Mouse (Mus musculus): ENCODE results near the gene Ccdc158.
A peak's percentile ranks its signal among the peaks of the same experiment; 100 is the strongest.

Ccdc158 gene

DNA sequence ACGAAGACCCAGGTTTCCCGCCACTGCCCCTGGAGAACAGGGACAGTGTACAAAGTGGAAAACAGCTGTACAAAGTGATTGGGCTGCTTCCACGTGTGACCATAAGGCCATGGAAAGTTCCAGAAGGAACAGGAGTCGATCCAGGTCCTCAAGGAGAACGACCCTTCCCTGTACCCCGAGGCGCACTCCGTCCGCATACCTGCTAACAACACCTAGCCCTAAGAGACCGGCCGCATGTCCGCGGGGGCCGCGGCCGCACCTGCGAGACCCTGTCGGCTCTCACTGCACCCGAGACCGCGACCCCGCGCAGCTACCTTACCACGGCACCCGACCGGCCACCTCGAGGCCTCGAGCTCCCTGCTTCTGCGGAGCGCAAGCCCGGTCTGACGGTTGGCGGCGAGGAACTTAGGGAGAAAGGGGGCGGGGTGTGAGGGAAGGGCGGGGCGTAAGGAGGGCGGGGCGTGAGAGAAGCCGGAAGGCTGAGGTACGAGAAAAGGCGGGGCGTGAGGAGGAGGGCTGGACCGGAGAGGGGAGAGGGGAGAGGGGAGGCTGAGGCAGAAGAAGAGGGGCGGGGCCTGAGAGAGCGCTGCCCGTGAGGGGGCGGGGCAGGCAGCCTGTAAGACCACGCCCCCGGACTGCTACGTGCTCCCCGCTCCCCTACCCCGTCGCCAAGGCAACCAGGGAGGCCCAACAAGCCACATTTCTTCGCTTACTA lies at the start of gene Ccdc158:
TSS of gene Ccdc158 (minus strand) at position 413 of the 715 bp plus-strand sequence.
- peak; percentile 78 for DNase-seq (ENCODE audit: low read depth, low spot score)
- no peaks in the 10 kb centered on the region for H3K36me3 ChIP-seq (ENCODE audit: control insufficient read depth, insufficient read depth, low read length, poor library complexity, severe bottlenecking)
- no peaks in the 10 kb centered on the region for H3K27me3 ChIP-seq (ENCODE audit: control insufficient read depth, insufficient read depth, low read length, poor library complexity, severe bottlenecking)

DNA sequence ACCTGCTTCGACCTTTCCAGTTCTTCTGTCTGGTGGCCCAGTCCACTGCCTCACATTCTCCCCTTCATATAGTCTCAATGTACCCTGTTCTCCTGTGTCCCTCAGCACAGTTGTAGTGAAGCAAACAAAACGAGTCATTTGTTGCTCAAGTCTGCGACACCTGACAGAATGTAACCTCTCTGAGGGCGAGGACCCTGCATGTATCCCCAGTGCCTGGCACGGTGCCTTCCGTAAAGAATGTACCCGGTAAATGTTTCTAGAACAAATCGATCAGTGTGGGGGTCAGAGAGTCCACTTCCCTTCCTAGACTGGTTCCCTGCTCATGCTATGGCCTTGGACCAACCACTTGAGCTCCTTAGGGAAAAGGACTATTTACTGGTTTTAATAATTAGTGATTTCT lies 46.5 kb upstream of the Ccdc158 start:
- H3K27me3 ChIP-seq (ENCODE audit: control insufficient read depth, insufficient read depth, low read length, poor library complexity, severe bottlenecking), result no peaks in the 10 kb centered on the region
- no peaks in the 10 kb centered on the region for H3K36me3 ChIP-seq (ENCODE audit: control insufficient read depth, insufficient read depth, low read length, poor library complexity, severe bottlenecking)
- DNase-seq (ENCODE audit: low read depth, low spot score), result no peak

DNA sequence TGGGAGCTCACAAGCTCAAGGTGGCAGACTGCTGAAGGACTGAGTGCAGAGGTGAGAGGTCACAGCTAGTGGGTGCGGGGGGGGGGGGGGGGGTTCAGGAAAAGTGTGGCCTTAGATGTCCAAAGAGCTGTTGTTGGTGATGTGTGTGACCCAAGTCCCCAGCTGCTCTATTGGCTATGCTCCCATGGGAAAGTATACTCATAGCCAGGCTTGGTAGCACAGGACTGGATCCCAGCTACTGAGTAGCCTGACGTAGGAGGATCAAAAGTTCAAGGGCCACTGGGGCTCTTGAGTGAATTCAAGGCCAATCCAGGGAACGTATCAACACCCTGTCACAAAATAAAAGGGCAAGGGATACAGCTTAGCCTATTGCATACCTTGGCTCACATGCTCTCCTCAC lies 43.8 kb upstream of the Ccdc158 start:
- no peaks in the 10 kb centered on the region for H3K27me3 ChIP-seq (ENCODE audit: control insufficient read depth, insufficient read depth, low read length, poor library complexity, severe bottlenecking)
- H3K36me3 ChIP-seq (ENCODE audit: control insufficient read depth, insufficient read depth, low read length, poor library complexity, severe bottlenecking), result no peaks in the 10 kb centered on the region
- no peak for DNase-seq (ENCODE audit: low read depth, low spot score)

DNA sequence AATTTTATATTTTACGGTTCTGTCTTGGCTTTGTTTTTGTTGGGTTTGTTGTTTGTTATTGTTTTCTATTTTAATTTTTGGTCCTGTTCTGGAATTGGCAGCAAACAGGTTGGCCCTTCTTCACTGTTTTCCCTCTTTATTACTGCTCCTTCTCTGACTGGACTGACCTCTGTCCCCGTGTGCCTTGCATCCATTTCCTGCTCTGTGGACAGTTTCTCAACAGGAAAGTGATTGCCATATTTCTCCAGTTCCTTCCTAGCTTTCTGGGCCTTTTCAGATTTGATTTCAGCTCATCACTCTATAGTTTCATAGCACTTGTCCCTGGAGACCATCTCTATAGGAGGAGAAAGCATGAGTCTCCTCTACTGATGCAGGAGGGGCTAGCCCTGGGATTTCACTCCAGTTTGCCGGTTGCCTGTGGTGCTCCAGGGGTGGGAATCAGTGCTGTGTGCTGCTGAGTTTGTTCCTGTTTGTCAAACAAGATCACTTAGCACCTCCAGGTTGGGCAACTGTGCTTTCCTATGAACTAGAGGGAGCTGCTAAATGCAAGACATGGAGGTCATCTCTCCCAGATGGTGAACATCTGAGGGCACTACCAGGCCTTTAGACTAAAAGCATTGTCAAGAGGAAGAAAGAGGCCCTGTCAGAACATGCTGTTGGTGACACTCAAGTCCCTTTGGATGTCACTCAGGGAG lies 42.7 kb upstream of the Ccdc158 start:
- DNase-seq (ENCODE audit: low read depth, low spot score), result no peak
- Histone ChIP-seq H3K27me3 (ENCODE audit: control insufficient read depth, insufficient read depth, low read length, poor library complexity, severe bottlenecking) (no peaks in the 10 kb centered on the region), H3K36me3 (ENCODE audit: control insufficient read depth, insufficient read depth, low read length, poor library complexity, severe bottlenecking) (no peaks in the 10 kb centered on the region)

DNA sequence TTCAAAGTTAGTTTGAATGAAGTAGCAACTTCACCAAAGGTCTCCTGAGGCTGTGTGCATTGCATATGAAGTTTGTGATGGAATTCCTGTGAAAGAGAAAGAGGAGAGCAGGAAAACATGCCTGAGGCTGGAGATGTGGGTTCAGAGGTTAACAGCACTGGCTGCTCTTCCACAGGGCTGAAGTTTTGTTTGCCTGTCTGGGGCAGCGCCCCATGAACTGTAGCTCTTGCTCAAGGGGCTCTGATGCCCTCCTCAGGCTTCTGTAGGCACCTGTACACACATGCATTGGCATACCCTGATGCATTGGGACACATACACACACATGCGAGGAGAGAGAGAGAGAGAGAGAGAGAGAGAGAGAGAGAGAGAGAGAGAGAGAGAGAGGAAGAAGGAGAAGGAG lies 40.8 kb upstream of the Ccdc158 start:
- Histone ChIP-seq H3K27me3 (ENCODE audit: control insufficient read depth, insufficient read depth, low read length, poor library complexity, severe bottlenecking) (no peaks in the 10 kb centered on the region), H3K36me3 (ENCODE audit: control insufficient read depth, insufficient read depth, low read length, poor library complexity, severe bottlenecking) (no peaks in the 10 kb centered on the region)
- no peak for DNase-seq (ENCODE audit: low read depth, low spot score)

DNA sequence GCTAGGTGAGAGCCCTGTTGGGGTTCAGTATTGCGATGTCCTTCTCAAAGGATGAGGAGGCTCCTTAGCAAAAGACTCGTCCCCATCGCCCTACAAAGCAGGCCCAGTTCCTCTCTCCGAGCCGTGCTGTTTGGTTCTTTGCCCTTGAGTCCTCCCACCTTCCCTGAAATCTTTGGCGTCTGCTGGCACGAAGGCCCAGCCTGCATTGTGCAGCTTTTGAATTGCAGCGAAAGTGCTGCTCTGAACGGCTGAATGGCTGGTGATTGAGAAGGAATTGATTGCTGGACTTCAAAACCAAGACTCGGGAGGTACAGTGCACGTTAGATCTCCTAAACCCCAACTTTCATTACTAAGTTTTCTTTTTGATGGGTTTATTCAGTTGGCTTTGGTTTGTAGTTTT lies 40.2 kb upstream of the Ccdc158 start:
- DNase-seq (ENCODE audit: low read depth, low spot score), result no peak
- Histone ChIP-seq H3K27me3 (ENCODE audit: control insufficient read depth, insufficient read depth, low read length, poor library complexity, severe bottlenecking) (no peaks in the 10 kb centered on the region), H3K36me3 (ENCODE audit: control insufficient read depth, insufficient read depth, low read length, poor library complexity, severe bottlenecking) (no peaks in the 10 kb centered on the region)

DNA sequence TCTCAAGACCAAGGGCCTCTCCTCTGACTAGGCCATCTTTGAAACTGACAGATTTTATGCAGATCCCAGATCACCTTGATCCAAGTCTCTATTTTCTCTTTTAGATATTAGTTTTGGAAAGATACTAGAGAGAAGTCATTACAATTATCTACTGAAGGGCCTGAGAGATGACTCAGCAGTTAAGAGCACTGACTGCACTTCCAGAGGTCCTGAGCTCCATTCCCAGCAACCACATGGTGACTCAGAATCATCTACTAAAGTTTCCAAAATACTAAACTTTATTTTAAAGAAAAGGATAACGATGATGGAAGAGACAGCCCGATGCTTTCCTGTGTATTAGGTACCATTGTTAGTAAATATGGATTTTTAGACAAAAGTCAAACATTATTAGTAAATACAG lies 39.8 kb upstream of the Ccdc158 start:
- H3K36me3 ChIP-seq (ENCODE audit: control insufficient read depth, insufficient read depth, low read length, poor library complexity, severe bottlenecking), result no peaks in the 10 kb centered on the region
- H3K27me3 ChIP-seq (ENCODE audit: control insufficient read depth, insufficient read depth, low read length, poor library complexity, severe bottlenecking), result no peaks in the 10 kb centered on the region
- DNase-seq (ENCODE audit: low read depth, low spot score), result no peak

DNA sequence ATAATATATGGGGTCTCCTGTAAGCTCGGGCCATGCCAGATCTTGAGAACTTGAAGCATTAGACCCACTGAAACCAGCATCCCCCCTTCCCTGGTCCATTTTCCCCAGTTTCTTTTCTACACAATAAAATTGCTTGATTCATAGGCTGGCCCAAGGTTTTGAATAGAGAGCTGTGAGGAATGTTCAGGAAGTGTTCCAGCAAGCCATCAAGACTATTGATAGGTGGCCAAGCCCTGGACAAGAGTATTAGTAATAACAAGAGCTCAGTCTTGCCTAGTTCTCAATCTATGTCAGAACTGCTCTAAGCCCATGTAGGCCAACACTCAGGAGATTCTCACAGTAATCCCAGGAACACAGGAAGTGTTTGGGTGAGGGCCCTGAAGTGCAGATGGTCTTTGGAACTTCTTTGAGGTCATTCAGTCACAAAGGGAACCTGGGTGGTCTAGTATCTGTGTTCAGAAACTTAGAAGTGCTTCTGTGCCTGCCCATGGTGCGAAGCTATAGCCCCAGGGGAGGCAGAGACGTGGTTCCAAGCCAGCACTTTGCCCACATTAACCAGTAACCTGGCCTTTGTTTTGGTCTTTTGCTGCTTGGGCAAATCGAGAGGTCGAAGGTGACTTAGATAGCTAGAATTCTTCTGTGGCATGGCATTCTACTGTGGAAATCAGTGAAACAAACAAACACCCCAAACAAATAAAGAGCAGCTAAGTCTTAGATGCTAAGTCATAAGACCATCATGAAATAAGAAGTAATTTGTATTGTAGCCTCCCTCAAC lies 37.7 kb upstream of the Ccdc158 start:
- no peaks in the 10 kb centered on the region for H3K27me3 ChIP-seq (ENCODE audit: control insufficient read depth, insufficient read depth, low read length, poor library complexity, severe bottlenecking)
- no peak for DNase-seq (ENCODE audit: low read depth, low spot score)

DNA sequence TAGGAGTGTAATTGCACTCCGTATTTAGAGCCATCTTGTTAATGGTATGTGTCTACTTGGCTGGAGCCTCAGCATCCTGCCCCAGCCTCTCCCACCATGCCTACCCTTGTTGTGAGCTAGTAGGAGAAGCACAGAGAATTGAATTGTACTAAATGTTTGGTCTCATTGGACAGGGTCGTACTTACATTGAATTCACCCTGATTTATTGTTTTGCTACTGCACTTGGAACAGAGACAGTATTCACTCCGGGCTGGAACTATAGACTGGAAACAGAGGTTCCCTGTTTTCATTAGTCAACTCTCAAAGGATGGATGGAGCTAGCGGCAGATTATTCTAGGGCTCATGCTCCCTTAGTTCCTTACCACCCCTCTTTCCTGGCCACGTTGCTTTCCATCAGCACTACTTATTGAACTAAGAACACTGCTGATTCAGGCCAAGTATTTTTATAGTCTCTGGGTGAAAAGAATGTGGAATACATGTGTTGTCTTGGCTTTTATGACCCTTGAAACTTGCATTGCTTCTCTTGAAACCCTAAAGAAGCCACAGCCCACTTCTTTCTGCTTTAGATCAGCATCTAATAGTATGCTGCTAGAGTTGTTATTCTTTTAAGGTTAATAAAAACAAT lies 36.7 kb upstream of the Ccdc158 start:
- no peaks in the 10 kb centered on the region for H3K27me3 ChIP-seq (ENCODE audit: control insufficient read depth, insufficient read depth, low read length, poor library complexity, severe bottlenecking)
- no peaks in the 10 kb centered on the region for H3K36me3 ChIP-seq (ENCODE audit: control insufficient read depth, insufficient read depth, low read length, poor library complexity, severe bottlenecking)
- no peak for DNase-seq (ENCODE audit: low read depth, low spot score)

More for the DNA sequence above, 37.7 kb upstream of the Ccdc158 start:
- H3K36me3 ChIP-seq (ENCODE audit: control insufficient read depth, insufficient read depth, low read length, poor library complexity, severe bottlenecking), result no peaks in the 10 kb centered on the region

DNA sequence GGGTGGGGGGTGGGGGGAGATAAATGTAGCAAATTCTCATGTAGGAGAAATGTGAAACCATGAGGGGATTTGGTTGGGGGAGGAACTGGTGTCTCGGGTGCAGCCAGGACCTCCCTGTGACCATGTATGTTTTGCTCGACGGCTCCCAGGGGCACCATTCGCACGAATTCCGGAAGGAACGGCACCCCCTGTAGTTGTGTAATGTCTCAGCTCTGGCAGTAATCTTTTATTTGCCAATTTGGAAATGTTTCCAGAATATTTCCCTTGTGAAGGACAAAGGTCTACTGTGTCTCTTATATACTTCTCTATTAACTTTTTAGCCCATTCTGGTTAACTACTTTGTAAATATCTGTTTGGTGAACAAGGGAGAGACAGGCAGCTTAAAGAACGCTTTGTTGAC lies 35.7 kb upstream of the Ccdc158 start:
- Histone ChIP-seq H3K27me3 (ENCODE audit: control insufficient read depth, insufficient read depth, low read length, poor library complexity, severe bottlenecking) (no peaks in the 10 kb centered on the region), H3K36me3 (ENCODE audit: control insufficient read depth, insufficient read depth, low read length, poor library complexity, severe bottlenecking) (no peaks in the 10 kb centered on the region)
- no peak for DNase-seq (ENCODE audit: low read depth, low spot score)

DNA sequence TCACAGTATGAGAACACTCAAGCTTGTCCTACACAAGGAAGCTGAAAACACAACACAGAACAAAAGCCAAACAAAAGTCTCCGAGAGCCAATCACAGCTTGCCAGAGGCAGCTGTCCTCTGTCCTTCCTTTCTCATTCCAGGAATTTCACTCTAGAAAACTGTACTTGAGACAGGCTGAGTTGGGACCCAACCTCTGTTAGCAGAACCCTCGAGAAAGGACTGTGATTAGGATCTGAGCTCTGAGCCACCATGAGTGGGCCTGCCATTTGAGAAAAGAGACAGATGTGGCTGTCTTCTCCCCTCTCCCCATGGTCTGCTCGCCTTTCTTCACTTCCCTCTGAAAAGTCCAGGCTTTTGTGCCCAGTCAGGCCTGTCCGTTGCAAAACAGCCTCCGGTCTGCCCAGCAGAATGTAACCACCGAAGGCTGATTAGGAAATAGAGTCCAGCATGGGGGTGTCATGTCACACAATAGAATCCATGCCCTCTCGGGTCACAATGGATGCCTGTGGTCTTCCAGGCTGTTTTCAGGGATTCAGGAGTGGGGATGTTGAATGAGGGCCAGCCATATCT lies 32.9 kb upstream of the Ccdc158 start:
- Histone ChIP-seq H3K27me3 (ENCODE audit: control insufficient read depth, insufficient read depth, low read length, poor library complexity, severe bottlenecking) (no peaks in the 10 kb centered on the region), H3K36me3 (ENCODE audit: control insufficient read depth, insufficient read depth, low read length, poor library complexity, severe bottlenecking) (no peaks in the 10 kb centered on the region)
- no peak for DNase-seq (ENCODE audit: low read depth, low spot score)

DNA sequence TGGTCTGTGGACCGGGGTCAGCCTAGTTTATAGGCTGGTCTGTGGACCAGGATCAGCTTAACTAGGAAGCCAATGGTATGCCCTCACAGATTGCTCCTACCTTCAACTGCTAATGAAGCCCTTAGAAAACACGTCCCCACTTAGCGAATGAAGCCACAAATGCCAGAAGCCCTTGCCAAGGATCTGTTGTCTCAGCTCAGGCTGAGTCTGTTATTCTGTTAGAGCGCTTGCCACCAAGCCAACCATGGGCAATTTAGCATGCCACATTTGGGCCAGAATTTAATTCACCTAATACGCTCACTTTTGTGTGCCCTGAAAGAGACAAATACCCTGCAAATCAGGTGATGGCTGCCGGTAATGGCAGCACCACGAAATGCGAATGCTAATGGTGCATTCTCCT lies 28.6 kb upstream of the Ccdc158 start:
- H3K36me3 ChIP-seq (ENCODE audit: control insufficient read depth, insufficient read depth, low read length, poor library complexity, severe bottlenecking), result no peaks in the 10 kb centered on the region
- no peak for DNase-seq (ENCODE audit: low read depth, low spot score)
- H3K27me3 ChIP-seq (ENCODE audit: control insufficient read depth, insufficient read depth, low read length, poor library complexity, severe bottlenecking), result no peaks in the 10 kb centered on the region

DNA sequence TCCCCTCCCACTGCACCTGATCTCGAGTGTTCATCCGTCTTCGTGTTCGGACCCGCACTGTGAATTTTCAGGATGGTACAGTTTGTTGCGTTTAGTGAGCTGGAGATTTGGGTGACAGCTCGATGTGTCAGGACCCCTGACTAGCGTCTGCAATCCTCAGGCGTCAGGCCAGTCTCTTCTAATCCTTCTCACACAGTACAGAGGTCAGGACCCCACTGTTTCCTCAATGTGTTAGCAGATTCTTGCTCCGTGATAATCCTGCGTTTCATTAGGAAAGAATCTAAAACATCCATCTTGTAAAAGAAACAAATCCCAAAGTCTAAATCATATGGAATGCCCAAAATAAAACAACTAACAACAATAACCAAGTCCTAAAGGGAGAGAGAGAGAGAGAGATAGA lies 26.7 kb upstream of the Ccdc158 start:
- Histone ChIP-seq H3K27me3 (ENCODE audit: control insufficient read depth, insufficient read depth, low read length, poor library complexity, severe bottlenecking) (no peaks in the 10 kb centered on the region), H3K36me3 (ENCODE audit: control insufficient read depth, insufficient read depth, low read length, poor library complexity, severe bottlenecking) (no peaks in the 10 kb centered on the region)
- DNase-seq (ENCODE audit: low read depth, low spot score), result no peak

DNA sequence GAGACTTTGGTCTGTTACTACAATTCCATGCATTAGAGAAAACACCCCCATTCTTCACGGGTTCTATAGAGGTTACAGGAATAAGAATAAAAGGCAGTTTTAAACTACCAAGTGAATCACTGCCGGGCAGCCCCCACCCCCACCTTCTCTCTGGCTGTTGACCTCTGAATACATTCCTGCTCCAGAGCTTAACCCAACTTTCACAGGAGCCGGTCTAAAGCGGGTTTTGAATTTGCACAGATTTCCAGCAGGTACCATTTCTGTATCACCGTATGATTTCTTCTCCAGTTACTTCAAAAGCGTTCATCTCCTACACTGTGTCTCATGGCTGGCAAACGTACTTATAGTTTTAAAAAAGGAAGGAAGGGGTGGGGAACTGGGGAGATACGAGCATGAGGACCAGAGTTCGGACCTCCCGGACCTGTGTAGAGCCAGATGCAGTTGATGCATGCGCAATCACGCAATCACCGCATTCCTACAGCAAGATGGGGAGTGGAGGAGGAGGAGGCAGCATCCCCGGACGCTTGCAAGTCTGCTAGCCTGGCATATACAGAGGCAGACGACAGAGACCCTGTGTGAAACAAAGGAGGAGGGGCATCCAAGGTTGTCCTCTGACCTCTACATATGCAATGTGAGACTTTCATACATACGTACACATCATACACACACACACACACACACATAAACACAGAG lies 23.9 kb upstream of the Ccdc158 start:
- Histone ChIP-seq H3K27me3 (ENCODE audit: control insufficient read depth, insufficient read depth, low read length, poor library complexity, severe bottlenecking) (no peaks in the 10 kb centered on the region), H3K36me3 (ENCODE audit: control insufficient read depth, insufficient read depth, low read length, poor library complexity, severe bottlenecking) (no peaks in the 10 kb centered on the region)
- DNase-seq (ENCODE audit: low read depth, low spot score), result no peak
